Mouse (Mus musculus): ENCODE results near the gene Hist1h2be. TPM values are rescaled to one million over a fixed set of nuclear protein-coding genes. Genes with fewer than 3 reads are reported as not detected.
"Not testable (repeated sequence)": the region's sequence is repeated elsewhere in the genome, so short reads cannot be mapped to it uniquely, and the experiment has no call there.

Gene Hist1h2be
- polyA plus RNA-seq, 1 experiment from 2014 or later: 1.4 TPM

GRCm38 (mm10) chr13:23536076-23536822 is 84.7 kb downstream of the Hist1h2be start:
- H3K36me3 ChIP-seq: no peaks in the 10 kb centered on the region
- peak overlapping the region; percentile 76 for H3K4me2 ChIP-seq (replicated peaks)
- ATAC-seq: no peak
- H3K4me1 ChIP-seq (replicated peaks): peaks cover 42% of the 10 kb centered on the region
- no peaks in the 10 kb centered on the region for H3K27me3 ChIP-seq
- H3K9ac ChIP-seq (replicated peaks): peak overlapping the region; percentile 59
- 18% methylated on average over 7 of the region's 7 CpGs for WGBS
- peak overlapping the region; percentile 55 for H3K4me3 ChIP-seq (replicated peaks)
- H3K9me3 ChIP-seq: no peaks in the 10 kb centered on the region
- H3K27ac ChIP-seq: no peak overlapping the region

DNA sequence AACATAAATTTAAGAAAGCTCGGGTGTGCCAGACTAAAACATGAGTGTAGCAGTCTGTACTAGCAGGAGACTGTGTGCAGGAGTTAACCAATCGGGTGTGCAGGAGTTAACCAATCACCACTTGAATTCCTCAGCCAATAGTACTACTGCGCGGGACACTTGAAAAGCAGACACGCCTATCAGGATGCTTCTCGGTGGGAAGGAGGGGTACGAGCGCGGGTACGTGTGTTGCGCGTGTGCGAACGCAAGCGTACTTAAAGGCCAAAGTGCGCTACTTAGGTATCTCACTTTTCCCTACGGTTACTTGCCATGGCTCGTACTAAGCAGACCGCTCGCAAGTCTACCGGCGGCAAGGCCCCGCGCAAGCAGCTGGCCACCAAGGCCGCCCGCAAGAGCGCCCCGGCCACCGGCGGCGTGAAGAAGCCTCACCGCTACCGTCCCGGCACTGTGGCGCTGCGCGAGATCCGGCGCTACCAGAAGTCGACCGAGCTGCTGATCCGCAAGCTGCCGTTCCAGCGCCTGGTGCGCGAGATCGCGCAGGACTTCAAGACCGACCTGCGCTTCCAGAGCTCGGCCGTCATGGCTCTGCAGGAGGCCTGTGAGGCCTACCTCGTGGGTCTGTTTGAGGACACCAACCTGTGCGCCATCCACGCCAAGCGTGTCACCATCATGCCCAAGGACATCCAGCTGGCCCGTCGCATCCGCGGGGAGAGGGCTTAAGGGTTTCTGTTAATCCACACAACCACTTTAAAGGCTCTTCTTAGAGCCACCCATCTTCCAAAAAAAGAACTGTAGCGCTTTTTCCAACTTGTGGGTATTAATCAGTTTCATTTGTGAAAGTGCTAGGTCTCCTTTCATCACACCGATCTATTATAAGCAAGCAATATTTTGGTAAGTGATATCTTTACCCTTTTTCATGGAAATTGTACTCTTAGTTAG is 85.5 kb downstream of the Hist1h2be start, which contains the start of gene Hist1h3g:
Hist1h3g (plus strand) TSS at position 286 of the 939 bp plus-strand sequence.
- peak within 1 kb of the TSS; percentile 72 for H3K27ac ChIP-seq
- H3K4me2 ChIP-seq (replicated peaks): peak within 1 kb of the TSS; percentile 76
- under 1% methylated on average over 48 of the region's 62 CpGs for WGBS
- H3K9me3 ChIP-seq, H3K36me3 ChIP-seq, H3K27me3 ChIP-seq: not testable (repeated sequence)
- peak; percentile 91 for ATAC-seq
- peaks cover 42% of the 10 kb centered on the region for H3K4me1 ChIP-seq (replicated peaks)
- peak within 1 kb of the TSS; percentile 55 for H3K4me3 ChIP-seq (replicated peaks)
- H3K9ac ChIP-seq (replicated peaks): peak within 1 kb of the TSS; percentile 59

DNA sequence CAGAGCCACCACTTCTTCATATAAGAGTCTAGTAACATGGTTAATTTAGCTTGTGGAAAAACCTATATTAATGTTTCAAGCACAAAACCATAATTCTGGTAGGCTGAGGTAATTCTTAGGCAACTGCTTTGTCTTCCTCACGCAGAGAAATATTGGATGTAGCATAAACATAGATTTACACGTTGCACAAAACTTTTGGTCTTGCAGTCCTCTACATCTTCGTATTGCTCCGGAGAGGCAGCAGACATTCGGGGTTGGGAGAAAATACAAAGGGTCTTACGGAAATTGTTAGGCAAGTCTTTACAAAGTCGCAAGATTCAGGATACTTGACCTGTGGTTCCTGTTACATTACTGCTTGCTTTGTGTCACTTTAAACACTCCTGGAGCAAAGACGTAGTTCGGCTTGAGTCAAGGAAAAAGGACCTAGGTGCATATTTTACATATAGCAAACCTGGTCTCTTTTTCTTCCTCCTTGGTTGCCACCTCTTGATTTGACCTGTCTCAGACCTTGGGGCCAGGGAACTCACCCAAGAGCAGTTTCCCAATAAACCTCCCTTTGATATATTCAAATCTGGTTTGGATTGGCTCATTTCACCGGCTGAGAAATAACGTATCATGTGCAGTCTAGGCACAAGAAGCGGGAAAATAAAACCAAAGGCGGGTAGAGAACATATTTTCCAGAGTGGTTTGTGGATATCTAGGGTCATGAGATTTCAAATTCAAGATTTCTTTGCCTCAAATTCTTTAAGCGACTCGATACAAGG is 86.4 kb downstream of the Hist1h2be start:
- WGBS: under 1% methylated on average over 15 of the region's 15 CpGs
- H3K27ac ChIP-seq: peak overlapping the region; percentile 72
- peak; percentile 0; the same call in 1 of the 2 replicates for ATAC-seq
- H3K36me3 ChIP-seq: no peaks in the 10 kb centered on the region
- H3K27me3 ChIP-seq: no peaks in the 10 kb centered on the region
- H3K4me1 ChIP-seq (replicated peaks): peaks cover 47% of the 10 kb centered on the region
- peak overlapping the region; percentile 76 for H3K4me2 ChIP-seq (replicated peaks)
- peak overlapping the region; percentile 48 for H3K9ac ChIP-seq (replicated peaks)
- H3K4me3 ChIP-seq (replicated peaks): peak overlapping the region; percentile 55
- H3K9me3 ChIP-seq: no peaks in the 10 kb centered on the region

Small RNA genes within 50 kb of the gene (microRNA-seq; reads per million reads assigned to microRNA genes)
- gene Gm44297: not detected
- not detected for gene Gm44359
- not detected for gene Gm44394

Other genes starting within 250 kb of the Hist1h2be start
- 10.8 TPM in 2 replicates for gene Abt1, start 197.3 kb downstream of the Hist1h2be start, polyA plus RNA-seq (2015; fragmentation: Nextera tagmentation; extraction: Ambion mirVana)
- gene Btn1a1, start 155.2 kb downstream of the Hist1h2be start, polyA plus RNA-seq (2015; fragmentation: Nextera tagmentation; extraction: Ambion mirVana): 0.04 and 0.13 TPM in 2 replicates
- 0.13 TPM in 2 replicates for gene Btn2a2, start 132.3 kb downstream of the Hist1h2be start, polyA plus RNA-seq (2015; fragmentation: Nextera tagmentation; extraction: Ambion mirVana)
- 6.4 and 7.4 TPM in 2 replicates for gene Hist1h4h, start 90.1 kb downstream of the Hist1h2be start, polyA plus RNA-seq (2015; fragmentation: Nextera tagmentation; extraction: Ambion mirVana)
- 1.3 and 3.0 TPM in 2 replicates for gene Hist1h2af, start 87.2 kb downstream of the Hist1h2be start, polyA plus RNA-seq (2015; fragmentation: Nextera tagmentation; extraction: Ambion mirVana)
- gene Hist1h3g, start 85.7 kb downstream of the Hist1h2be start, polyA plus RNA-seq (2015; fragmentation: Nextera tagmentation; extraction: Ambion mirVana): 3.1 and 5.3 TPM in 2 replicates
- gene Hist1h2bh, start 77.7 kb downstream of the Hist1h2be start, polyA plus RNA-seq (2015; fragmentation: Nextera tagmentation; extraction: Ambion mirVana): 0.31 and 0.35 TPM in 2 replicates
- 0.75 and 0.84 TPM in 2 replicates for gene Hist1h3f, start 77.1 kb downstream of the Hist1h2be start, polyA plus RNA-seq (2015; fragmentation: Nextera tagmentation; extraction: Ambion mirVana)
- gene Hist1h4f, start 69.5 kb downstream of the Hist1h2be start, polyA plus RNA-seq (2015; fragmentation: Nextera tagmentation; extraction: Ambion mirVana): not detected in 2 replicates
- gene Hist1h1d, start 67.9 kb downstream of the Hist1h2be start, polyA plus RNA-seq (2015; fragmentation: Nextera tagmentation; extraction: Ambion mirVana): 0.23 and 0.24 TPM in 2 replicates
- 3.1 and 4.7 TPM in 2 replicates for gene Hist1h3e, start 58.8 kb downstream of the Hist1h2be start, polyA plus RNA-seq (2015; fragmentation: Nextera tagmentation; extraction: Ambion mirVana)
- gene Hist1h2ae, start 49.9 kb downstream of the Hist1h2be start, polyA plus RNA-seq (2015; fragmentation: Nextera tagmentation; extraction: Ambion mirVana): 51.6 and 53.6 TPM in 2 replicates
- 4.1 and 7.5 TPM in 2 replicates for gene Hist1h2bg, start 49.7 kb downstream of the Hist1h2be start, polyA plus RNA-seq (2015; fragmentation: Nextera tagmentation; extraction: Ambion mirVana)
- 3.3 and 4.5 TPM in 2 replicates for gene Hist1h2bf, start 46.9 kb downstream of the Hist1h2be start, polyA plus RNA-seq (2015; fragmentation: Nextera tagmentation; extraction: Ambion mirVana)
- gene Hist1h2ad, start 46.7 kb downstream of the Hist1h2be start, polyA plus RNA-seq (2015; fragmentation: Nextera tagmentation; extraction: Ambion mirVana): 0.93 and 1.7 TPM in 2 replicates
- 2.1 and 3.1 TPM in 2 replicates for gene Hist1h3d, start 45.4 kb downstream of the Hist1h2be start, polyA plus RNA-seq (2015; fragmentation: Nextera tagmentation; extraction: Ambion mirVana)
- gene Hist1h4d, start 39.5 kb downstream of the Hist1h2be start, polyA plus RNA-seq (2015; fragmentation: Nextera tagmentation; extraction: Ambion mirVana): 74.3 and 84.0 TPM in 2 replicates
- 12.6 and 15.0 TPM in 2 replicates for gene Hist1h1e, start 1.4 kb upstream of the Hist1h2be start, polyA plus RNA-seq (2015; fragmentation: Nextera tagmentation; extraction: Ambion mirVana)
- gene Hist1h2ac, start 62.8 kb upstream of the Hist1h2be start, polyA plus RNA-seq (2015; fragmentation: Nextera tagmentation; extraction: Ambion mirVana): 0.69 and 1.1 TPM in 2 replicates
- 22.2 and 24.4 TPM in 2 replicates for gene Hist1h2bc, start 63.1 kb upstream of the Hist1h2be start, polyA plus RNA-seq (2015; fragmentation: Nextera tagmentation; extraction: Ambion mirVana)
- not detected in 2 replicates for gene Hist1h1t, start 74.7 kb upstream of the Hist1h2be start, polyA plus RNA-seq (2015; fragmentation: Nextera tagmentation; extraction: Ambion mirVana)
- 5.1 and 5.8 TPM in 2 replicates for gene Hist1h4c, start 77.3 kb upstream of the Hist1h2be start, polyA plus RNA-seq (2015; fragmentation: Nextera tagmentation; extraction: Ambion mirVana)
- gene Hfe, start 89.7 kb upstream of the Hist1h2be start, polyA plus RNA-seq (2015; fragmentation: Nextera tagmentation; extraction: Ambion mirVana): 2.0 and 2.7 TPM in 2 replicates
- gene Hist1h1c, start 117.7 kb upstream of the Hist1h2be start, polyA plus RNA-seq (2015; fragmentation: Nextera tagmentation; extraction: Ambion mirVana): 9.8 and 11.1 TPM in 2 replicates
- 3.2 and 4.4 TPM in 2 replicates for gene Hist1h3c, start 124.5 kb upstream of the Hist1h2be start, polyA plus RNA-seq (2015; fragmentation: Nextera tagmentation; extraction: Ambion mirVana)
- gene Hist1h2bb, start 125.6 kb upstream of the Hist1h2be start, polyA plus RNA-seq (2015; fragmentation: Nextera tagmentation; extraction: Ambion mirVana): 2.8 and 3.2 TPM in 2 replicates
- gene Hist1h2ab, start 130.0 kb upstream of the Hist1h2be start, polyA plus RNA-seq (2015; fragmentation: Nextera tagmentation; extraction: Ambion mirVana): 28.4 and 31.0 TPM in 2 replicates
- gene Hist1h3b, start 131.1 kb upstream of the Hist1h2be start, polyA plus RNA-seq (2015; fragmentation: Nextera tagmentation; extraction: Ambion mirVana): 6.3 and 8.7 TPM in 2 replicates
- gene Hist1h4b, start 135.9 kb upstream of the Hist1h2be start, polyA plus RNA-seq (2015; fragmentation: Nextera tagmentation; extraction: Ambion mirVana): 4.6 and 5.2 TPM in 2 replicates
- 0.44 and 0.57 TPM in 2 replicates for gene Hist1h4a, start 140.1 kb upstream of the Hist1h2be start, polyA plus RNA-seq (2015; fragmentation: Nextera tagmentation; extraction: Ambion mirVana)
- 1.4 and 3.3 TPM in 2 replicates for gene Hist1h3a, start 141.3 kb upstream of the Hist1h2be start, polyA plus RNA-seq (2015; fragmentation: Nextera tagmentation; extraction: Ambion mirVana)
- gene Hist1h1a, start 142.5 kb upstream of the Hist1h2be start, polyA plus RNA-seq (2015; fragmentation: Nextera tagmentation; extraction: Ambion mirVana): 1.6 and 2.2 TPM in 2 replicates
- 0.15 TPM in 1 of 2 replicates, not detected in the other for gene Trim38, start 148.8 kb upstream of the Hist1h2be start, polyA plus RNA-seq (2015; fragmentation: Nextera tagmentation; extraction: Ambion mirVana)
- not detected in 2 replicates for gene Slc17a2, start 185.9 kb upstream of the Hist1h2be start, polyA plus RNA-seq (2015; fragmentation: Nextera tagmentation; extraction: Ambion mirVana)
- gene Slc17a3, start 218.3 kb upstream of the Hist1h2be start, polyA plus RNA-seq (2015; fragmentation: Nextera tagmentation; extraction: Ambion mirVana): not detected in 2 replicates
- 0.08 TPM in 1 of 2 replicates, not detected in the other for gene Slc17a1, start 246.6 kb upstream of the Hist1h2be start, polyA plus RNA-seq (2015; fragmentation: Nextera tagmentation; extraction: Ambion mirVana)